Mouse (Mus musculus): Measurements from ENCODE around the gene Cblc.

The Cblc gene

GRCm38 (mm10) chr7:19796697-19797588, at the start of gene Cblc:
TSS of gene Cblc (minus strand) at chr7:19796809.
- no peak for DNase-seq (ENCODE audit: extremely low spot score, low read depth, low spot score)

GRCm38 (mm10) chr7:19844521-19845171, 48.0 kb upstream of the Cblc start:
- DNase-seq (ENCODE audit: extremely low spot score, low read depth, low spot score) = no peak

GRCm38 (mm10) chr7:19843561-19843960, 47.0 kb upstream of the Cblc start:
- no peak for DNase-seq (ENCODE audit: extremely low spot score, low read depth, low spot score)

- DNase-seq (ENCODE audit: extremely low spot score, low read depth, low spot score) = no peak
These were observed 46.4 kb upstream of the Cblc start for GRCm38 (mm10) chr7:19842885-19843504.

GRCm38 (mm10) chr7:19841686-19842413, 45.2 kb upstream of the Cblc start:
- DNase-seq (ENCODE audit: extremely low spot score, low read depth, low spot score) = no peak

GRCm38 (mm10) chr7:19840936-19841335, 44.3 kb upstream of the Cblc start:
- DNase-seq (ENCODE audit: extremely low spot score, low read depth, low spot score) = no peak

- DNase-seq (ENCODE audit: extremely low spot score, low read depth, low spot score) = no peak
These were observed 43.8 kb upstream of the Cblc start for GRCm38 (mm10) chr7:19840371-19840770.

- DNase-seq (ENCODE audit: extremely low spot score, low read depth, low spot score) = no peak
These were observed 40.2 kb upstream of the Cblc start for GRCm38 (mm10) chr7:19836843-19837242.

GRCm38 (mm10) chr7:19834055-19834454, 37.4 kb upstream of the Cblc start:
- no peak for DNase-seq (ENCODE audit: extremely low spot score, low read depth, low spot score)

- DNase-seq (ENCODE audit: extremely low spot score, low read depth, low spot score) = no peak
These were observed 35.2 kb upstream of the Cblc start for GRCm38 (mm10) chr7:19831837-19832236.

GRCm38 (mm10) chr7:19830682-19831156, 34.1 kb upstream of the Cblc start:
- no peak for DNase-seq (ENCODE audit: extremely low spot score, low read depth, low spot score)

GRCm38 (mm10) chr7:19829694-19830093, 33.1 kb upstream of the Cblc start:
- no peak for DNase-seq (ENCODE audit: extremely low spot score, low read depth, low spot score)

- no peak for DNase-seq (ENCODE audit: extremely low spot score, low read depth, low spot score)
These were observed 30.1 kb upstream of the Cblc start for GRCm38 (mm10) chr7:19826756-19827155.

GRCm38 (mm10) chr7:19824182-19824973, 27.8 kb upstream of the Cblc start:
- no peak for DNase-seq (ENCODE audit: extremely low spot score, low read depth, low spot score)

- DNase-seq (ENCODE audit: extremely low spot score, low read depth, low spot score) = no peak
These were observed 26.9 kb upstream of the Cblc start for GRCm38 (mm10) chr7:19823256-19824181.

- DNase-seq (ENCODE audit: extremely low spot score, low read depth, low spot score) = no peak
These were observed 26.0 kb upstream of the Cblc start, which contains the start of gene Bcl3 for GRCm38 (mm10) chr7:19822604-19823058. TSS of gene Bcl3 (minus strand) at chr7:19822770.

- DNase-seq (ENCODE audit: extremely low spot score, low read depth, low spot score) = no peak
These were observed 25.6 kb upstream of the Cblc start for GRCm38 (mm10) chr7:19822193-19822592.

GRCm38 (mm10) chr7:19821633-19822032, 25.0 kb upstream of the Cblc start:
- DNase-seq (ENCODE audit: extremely low spot score, low read depth, low spot score) = no peak
